Mouse (Mus musculus): ENCODE data around the gene Abtb2. TPM values are rescaled to one million over a fixed set of nuclear protein-coding genes. Genes with fewer than 3 reads are reported as not detected.
A peak's percentile ranks its signal among the peaks of the same experiment; 100 is the strongest.

The Abtb2 gene
- total and polyA plus RNA-seq, 2 experiments from 2014 or later: 12.3 to 45.9 TPM

- H3K4me3 ChIP-seq (ENCODE audit: low read depth, low read length): no peak overlapping the region
- H3K9me3 ChIP-seq (replicated peaks; ENCODE audit: control insufficient read depth, low read length): no peaks in the 10 kb centered on the region
- ATAC-seq (ENCODE audit: insufficient read depth, low read depth) (no peak), DNase-seq (ENCODE audit: low spot score) (no peak)
- 86% methylated on average over 4 of the region's 4 CpGs for WGBS
- TF ChIP-seq CTCF (IDR thresholded peaks at IDR 0.05; ENCODE audit: low read depth) (no peak), EP300 (IDR thresholded peaks at IDR 0.05; ENCODE audit: low read depth) (no peak)
- H3K9ac ChIP-seq (replicated peaks; ENCODE audit: low read depth, low read length): no peak overlapping the region
- H3K4me1 ChIP-seq (ENCODE audit: control insufficient read depth, insufficient read depth): peaks cover 19% of the 10 kb centered on the region
- no peak overlapping the region for H3K27ac ChIP-seq (ENCODE audit: low read depth)
- no peaks in the 10 kb centered on the region for H3K27me3 ChIP-seq (ENCODE audit: control insufficient read depth, insufficient read depth, low read length)
- H3K4me2 ChIP-seq (ENCODE audit: low read depth, low read length): no peak overlapping the region
- H3K36me3 ChIP-seq (replicated peaks; ENCODE audit: control insufficient read depth, insufficient read depth, low read length): peaks cover 7% of the 10 kb centered on the region; the same call in 1 of the 2 replicates
Observed at GRCm38 (mm10) chr2:103694777-103695563, 128.9 kb downstream of the Abtb2 start.

GRCm38 (mm10) chr2:103696177-103696576 lies 130.1 kb downstream of the Abtb2 start:
- no peak overlapping the region for H3K4me2 ChIP-seq (ENCODE audit: low read depth, low read length)
- H3K9me3 ChIP-seq (replicated peaks; ENCODE audit: control insufficient read depth, low read length): no peaks in the 10 kb centered on the region
- no peak overlapping the region for H3K9ac ChIP-seq (replicated peaks; ENCODE audit: low read depth, low read length)
- H3K36me3 ChIP-seq (replicated peaks; ENCODE audit: control insufficient read depth, insufficient read depth, low read length): peaks cover 11% of the 10 kb centered on the region; the same call in 1 of the 2 replicates
- H3K27me3 ChIP-seq (ENCODE audit: control insufficient read depth, insufficient read depth, low read length): no peaks in the 10 kb centered on the region
- H3K27ac ChIP-seq (ENCODE audit: low read depth): 0 out of 2 replicates have a peak overlapping the region, but pooled peaks have one; percentile 21
- 41% methylated on average over 3 of the region's 3 CpGs for WGBS
- TF ChIP-seq CTCF (IDR thresholded peaks at IDR 0.05; ENCODE audit: low read depth) (no peak), EP300 (IDR thresholded peaks at IDR 0.05; ENCODE audit: low read depth) (no peak)
- H3K4me1 ChIP-seq (ENCODE audit: control insufficient read depth, insufficient read depth): peaks cover 7% of the 10 kb centered on the region; the same call in 1 of the 2 replicates
- peak; percentile 73; the same call in 1 of the 2 replicates for ATAC-seq (ENCODE audit: insufficient read depth, low read depth)
- no peak overlapping the region for H3K4me3 ChIP-seq (ENCODE audit: low read depth, low read length)
- peak; percentile 31 for DNase-seq (ENCODE audit: low spot score)

GRCm38 (mm10) chr2:103700514-103700913 lies 134.4 kb downstream of the Abtb2 start:
- Histone ChIP-seq H3K36me3 (replicated peaks; ENCODE audit: control insufficient read depth, insufficient read depth, low read length) (peaks cover 46% of the 10 kb centered on the region), H3K27me3 (ENCODE audit: control insufficient read depth, insufficient read depth, low read length) (no peaks in the 10 kb centered on the region), H3K4me3 (ENCODE audit: low read depth, low read length) (no peak overlapping the region), H3K9me3 (replicated peaks; ENCODE audit: control insufficient read depth, low read length) (no peaks in the 10 kb centered on the region), H3K9ac (replicated peaks; ENCODE audit: low read depth, low read length) (no peak overlapping the region), H3K4me1 (ENCODE audit: control insufficient read depth, insufficient read depth) (0 out of 2 replicates have a peak, but pooled peaks cover 5% of the 10 kb centered on the region), H3K27ac (ENCODE audit: low read depth) (no peak overlapping the region), H3K4me2 (ENCODE audit: low read depth, low read length) (no peak overlapping the region)
- 0 out of 2 replicates have a peak, but pooled peaks have one; percentile 31 for ATAC-seq (ENCODE audit: insufficient read depth, low read depth)
- WGBS: 74% methylated on average over 12 of the region's 12 CpGs
- TF ChIP-seq EP300 (IDR thresholded peaks at IDR 0.05; ENCODE audit: low read depth): no peak
- peak; percentile 35 for TF ChIP-seq CTCF (IDR thresholded peaks at IDR 0.05; ENCODE audit: low read depth)
- DNase-seq (ENCODE audit: low spot score): no peak

GRCm38 (mm10) chr2:103703336-103703735 lies 137.2 kb downstream of the Abtb2 start:
- no peaks in the 10 kb centered on the region for H3K9me3 ChIP-seq (replicated peaks; ENCODE audit: control insufficient read depth, low read length)
- TF ChIP-seq EP300 (IDR thresholded peaks at IDR 0.05; ENCODE audit: low read depth): no peak
- no peak for TF ChIP-seq CTCF (IDR thresholded peaks at IDR 0.05; ENCODE audit: low read depth)
- H3K9ac ChIP-seq (replicated peaks; ENCODE audit: low read depth, low read length): no peak overlapping the region
- peaks cover 7% of the 10 kb centered on the region; the same call in 1 of the 2 replicates for H3K4me1 ChIP-seq (ENCODE audit: control insufficient read depth, insufficient read depth)
- H3K4me3 ChIP-seq (ENCODE audit: low read depth, low read length): no peak overlapping the region
- ATAC-seq (ENCODE audit: insufficient read depth, low read depth): no peak
- 74% methylated on average over 10 of the region's 10 CpGs for WGBS
- H3K27ac ChIP-seq (ENCODE audit: low read depth): no peak overlapping the region
- no peaks in the 10 kb centered on the region for H3K27me3 ChIP-seq (ENCODE audit: control insufficient read depth, insufficient read depth, low read length)
- peaks cover 62% of the 10 kb centered on the region for H3K36me3 ChIP-seq (replicated peaks; ENCODE audit: control insufficient read depth, insufficient read depth, low read length)
- H3K4me2 ChIP-seq (ENCODE audit: low read depth, low read length): no peak overlapping the region
- no peak for DNase-seq (ENCODE audit: low spot score)

- H3K9ac ChIP-seq (replicated peaks; ENCODE audit: low read depth, low read length): no peak overlapping the region
- H3K9me3 ChIP-seq (replicated peaks; ENCODE audit: control insufficient read depth, low read length): no peaks in the 10 kb centered on the region
- ATAC-seq (ENCODE audit: insufficient read depth, low read depth): no peak
- no peaks in the 10 kb centered on the region for H3K27me3 ChIP-seq (ENCODE audit: control insufficient read depth, insufficient read depth, low read length)
- no peak overlapping the region for H3K4me3 ChIP-seq (ENCODE audit: low read depth, low read length)
- H3K27ac ChIP-seq (ENCODE audit: low read depth): no peak overlapping the region
- H3K36me3 ChIP-seq (replicated peaks; ENCODE audit: control insufficient read depth, insufficient read depth, low read length): peaks cover 66% of the 10 kb centered on the region
- peaks cover 7% of the 10 kb centered on the region; the same call in 1 of the 2 replicates for H3K4me1 ChIP-seq (ENCODE audit: control insufficient read depth, insufficient read depth)
- DNase-seq (ENCODE audit: low spot score): no peak
- TF ChIP-seq CTCF (IDR thresholded peaks at IDR 0.05; ENCODE audit: low read depth): no peak
- TF ChIP-seq EP300 (IDR thresholded peaks at IDR 0.05; ENCODE audit: low read depth): no peak
- WGBS: 47% methylated on average over 4 of the region's 4 CpGs
- H3K4me2 ChIP-seq (ENCODE audit: low read depth, low read length): no peak overlapping the region
Observed at GRCm38 (mm10) chr2:103703865-103704264, 137.8 kb downstream of the Abtb2 start.
